Mouse (Mus musculus) kidney, postnatal 14 days (tissue): ENCODE measurements at regions not wholly inside any gene's neighbourhood (a gene's known extent, or its start where the extent isn't known, plus 50 kb on each side); places are given as distances from the start of the nearest gene placed in this dataset.
A peak's percentile ranks its signal among the peaks of the same experiment; 100 is the strongest.

ENCODE experiments used
- DNase-seq: peaks from one replicate; pipeline ENCODE4 v3.0.0; 2022; ENCODE audit warnings: mixed read lengths

DNA sequence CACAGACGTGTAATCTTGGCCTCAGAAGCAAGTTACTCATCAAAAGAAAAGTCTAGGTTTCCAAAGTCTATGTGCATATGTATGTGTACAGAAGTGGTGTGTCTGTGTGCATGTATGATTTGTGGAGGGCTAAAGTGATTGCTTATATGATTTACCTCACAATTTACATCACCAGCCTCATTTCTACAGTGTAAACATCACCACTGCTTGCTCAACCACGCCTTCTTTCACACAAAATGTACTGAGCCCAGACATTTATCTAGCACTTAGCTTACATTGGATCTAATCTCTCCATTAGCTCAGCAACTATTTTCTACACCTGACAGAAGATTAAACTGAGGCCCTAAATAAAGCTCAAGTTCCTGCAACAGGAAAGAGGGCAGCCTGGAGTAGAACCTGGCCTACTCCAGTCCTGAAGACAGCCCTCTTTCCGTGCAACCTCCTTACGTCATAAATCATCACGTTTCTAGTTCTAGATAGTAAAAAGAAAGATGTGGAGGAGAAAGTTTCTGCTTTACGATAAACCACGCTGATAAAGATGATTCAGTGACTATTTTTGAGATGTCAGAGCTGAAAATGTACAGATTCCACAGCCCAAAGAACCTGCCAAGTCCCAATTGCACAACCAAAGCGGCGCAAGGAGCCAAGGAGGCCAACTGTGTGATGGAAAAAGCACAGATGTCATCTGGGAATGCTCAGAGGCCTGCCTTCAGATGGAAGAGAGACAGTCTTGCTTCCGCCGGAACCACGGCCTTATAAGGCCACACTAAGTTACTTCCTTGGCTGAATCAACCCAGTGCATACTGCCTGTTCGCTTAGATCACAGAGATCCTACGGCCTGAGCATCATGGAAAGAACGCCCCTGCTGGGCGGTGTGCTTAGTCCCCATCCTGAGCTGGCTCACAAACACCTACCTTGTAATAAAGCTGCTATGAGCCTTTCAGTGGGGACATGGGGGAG is 72.5 kb upstream of the Thbs1 start:
- peak; percentile 71 for DNase-seq

DNA sequence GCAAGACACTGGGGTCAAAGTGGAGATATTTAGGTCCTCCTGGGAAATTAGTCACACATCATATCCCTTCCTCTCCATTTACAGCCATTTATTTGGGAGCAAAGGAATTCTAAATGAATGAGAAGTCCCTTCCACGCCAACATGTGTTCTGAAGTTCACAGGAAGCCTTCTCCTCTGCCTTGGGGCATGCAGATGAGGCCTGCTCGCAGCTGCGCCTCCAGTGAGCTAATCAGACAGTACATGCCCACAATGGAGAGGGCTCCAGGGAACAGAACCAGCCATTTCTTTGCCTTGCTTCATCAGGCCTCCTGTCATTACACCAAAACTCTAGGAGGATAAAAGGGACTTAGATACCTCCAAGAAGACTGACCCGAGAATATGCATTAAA is 71.9 kb upstream of the Thbs1 start:
- no peak for DNase-seq

DNA sequence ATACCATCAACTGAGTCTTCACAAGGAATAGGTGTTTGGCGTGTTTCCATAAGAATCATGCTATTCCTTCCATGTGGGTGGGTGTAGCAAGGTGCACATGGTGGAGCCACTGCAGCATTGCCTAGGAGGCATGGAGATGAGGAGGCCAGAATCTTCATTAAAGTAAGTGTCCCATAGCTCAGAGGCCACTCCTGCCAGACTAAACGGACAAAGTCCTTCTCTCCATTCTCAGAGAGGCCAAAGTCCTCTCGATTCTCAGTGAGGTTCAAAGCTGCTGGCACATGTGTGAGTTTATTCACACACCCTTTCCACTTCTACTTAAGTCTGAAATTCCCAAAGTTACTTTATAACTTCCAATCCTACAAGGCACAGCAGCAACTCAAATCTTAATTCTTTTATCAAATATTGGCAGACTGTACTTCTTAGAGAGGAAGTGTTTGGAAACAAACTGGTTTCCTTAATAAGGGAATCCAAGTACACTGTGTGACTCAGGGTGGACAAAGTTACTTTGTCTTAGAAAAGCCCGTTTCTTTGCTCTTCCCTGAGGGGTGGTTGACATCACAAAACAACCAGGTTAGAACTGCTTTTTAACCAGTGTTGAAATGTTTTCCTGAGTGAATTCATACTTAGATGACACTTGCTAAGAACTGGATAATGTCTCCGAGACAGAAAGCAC is 69.2 kb upstream of the Thbs1 start:
- peak; percentile 26 for DNase-seq

DNA sequence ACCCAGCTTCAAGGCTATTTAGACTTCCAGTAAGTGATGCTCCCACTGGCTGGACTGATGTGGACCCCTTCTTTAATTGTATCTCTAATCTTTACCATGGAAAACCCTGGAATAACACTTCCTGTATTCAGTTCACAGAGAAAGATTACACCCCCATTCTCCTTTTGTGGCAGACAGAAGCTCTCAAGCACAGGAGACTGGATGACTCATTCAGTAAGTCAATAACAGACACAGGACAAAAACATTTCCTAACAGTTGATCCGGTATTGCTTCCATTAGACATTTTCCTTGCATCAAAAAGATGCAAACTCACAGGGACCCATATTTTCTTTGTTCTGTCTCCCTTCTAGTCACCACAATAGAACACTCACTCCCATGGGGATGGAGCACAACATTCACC is 67.0 kb upstream of the Thbs1 start:
- no peak for DNase-seq

DNA sequence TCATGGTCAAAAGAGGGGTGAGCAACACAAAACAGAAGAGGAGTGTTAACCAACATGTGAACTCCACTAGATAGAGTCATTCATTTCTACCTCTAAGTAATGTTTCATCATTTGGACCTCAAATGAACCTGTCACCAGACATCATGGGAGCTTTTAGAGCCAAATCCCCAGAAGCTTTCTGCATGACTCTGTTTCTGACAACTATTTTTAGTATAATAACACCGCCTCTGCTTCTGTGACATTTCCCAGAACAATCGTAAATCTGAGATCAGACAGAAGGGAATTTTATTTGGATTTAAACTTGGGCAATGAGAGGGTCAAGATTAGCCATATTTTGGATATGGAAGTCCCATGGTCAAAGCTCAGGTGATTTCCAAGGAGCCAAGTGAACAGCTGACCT is 61.4 kb upstream of the Thbs1 start:
- no peak for DNase-seq

DNA sequence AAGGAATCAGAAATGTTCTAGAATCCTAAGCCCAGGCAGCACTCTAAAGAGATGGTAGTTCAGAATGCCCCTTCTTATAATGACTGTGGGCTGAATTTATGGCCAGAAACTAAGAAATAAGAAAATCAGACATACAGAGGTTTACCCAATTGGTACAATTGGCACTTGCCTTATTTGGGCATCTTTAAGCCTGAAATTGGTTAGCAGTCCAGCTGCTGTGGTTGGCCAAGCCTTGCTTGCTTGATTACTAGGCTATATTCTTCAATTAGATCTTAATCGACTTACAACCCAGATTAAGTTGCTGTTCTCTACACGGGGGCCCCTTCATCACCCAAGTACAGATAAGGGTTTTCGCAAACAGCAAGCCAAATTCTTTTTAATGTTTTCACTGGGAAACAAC is 60.1 kb upstream of the Thbs1 start:
- no peak for DNase-seq

DNA sequence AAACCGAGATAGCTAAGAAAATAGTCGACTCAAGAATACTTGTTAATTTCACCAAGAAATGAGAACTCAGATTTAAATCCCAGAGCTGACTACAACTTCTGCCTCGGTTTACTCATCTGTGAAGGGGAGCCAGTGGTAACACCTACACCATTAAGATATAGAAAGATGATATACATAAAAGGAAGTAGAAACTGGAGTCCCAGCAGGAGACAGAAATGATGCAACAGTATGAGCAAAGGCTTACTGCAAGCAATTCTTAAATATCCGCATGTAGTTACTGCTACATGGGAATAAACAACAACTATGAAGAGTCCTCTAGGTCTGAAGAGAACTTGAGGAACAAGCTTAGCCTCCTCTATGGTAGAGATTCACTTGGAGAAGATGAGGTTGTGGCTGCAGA is 58.2 kb upstream of the Thbs1 start:
- DNase-seq, result no peak

DNA sequence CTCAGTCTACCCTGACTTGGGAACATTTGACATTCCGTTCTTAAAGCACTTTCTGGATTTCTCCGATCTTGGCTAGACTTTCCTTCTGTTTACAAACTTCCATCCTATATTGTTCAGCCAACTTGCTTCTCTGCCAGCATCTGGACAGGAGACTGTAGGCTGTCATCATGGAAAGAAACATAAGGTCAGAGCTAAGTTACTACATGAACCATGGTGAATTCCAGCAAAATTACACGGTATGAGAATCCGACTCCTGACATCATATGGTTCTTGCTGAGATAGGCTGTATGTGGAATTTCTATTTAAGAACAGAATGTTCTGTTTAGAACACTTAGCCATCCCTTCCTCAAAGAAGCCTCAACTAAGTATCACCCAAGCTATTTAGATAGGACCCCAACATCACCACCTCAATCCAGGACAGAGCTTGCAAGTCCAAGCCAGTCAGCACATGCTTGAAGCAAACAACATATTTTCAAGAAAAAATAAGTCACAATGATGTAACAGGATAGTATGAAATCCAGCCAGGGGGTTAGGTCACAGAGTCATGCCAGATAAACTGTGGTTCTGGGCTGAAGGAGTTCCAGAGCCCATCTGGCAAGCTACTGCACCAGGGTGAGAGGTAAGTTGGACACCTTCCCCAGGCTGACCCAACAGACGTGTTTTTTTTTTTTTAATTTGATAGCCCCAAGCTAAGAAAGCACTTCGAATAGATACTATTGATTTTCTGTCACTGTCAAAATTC is 52.9 kb upstream of the Thbs1 start:
- no peak for DNase-seq

DNA sequence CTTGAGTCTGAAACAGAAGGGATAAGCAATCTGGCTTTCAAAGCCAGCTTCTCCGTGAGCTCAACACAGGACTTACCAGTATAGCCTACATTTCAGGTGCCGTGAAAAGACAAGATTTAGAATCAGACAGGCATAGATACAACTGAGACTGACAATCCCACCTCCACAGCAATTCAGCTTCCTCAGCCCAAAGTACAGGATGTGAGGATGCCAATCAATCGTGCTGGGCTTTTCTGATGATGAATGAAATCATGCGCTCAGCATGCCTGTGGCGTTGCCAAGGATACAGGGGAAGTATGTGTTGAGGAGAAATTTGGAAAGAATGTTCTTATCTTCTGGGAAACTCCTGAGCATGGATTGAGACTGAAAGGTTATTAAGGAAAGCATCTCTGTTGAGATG is 50.4 kb upstream of the Thbs1 start:
- DNase-seq, result no peak
